Mouse (Mus musculus) c-Kit-positive CD71-negative TER-119-negative erythroid progenitor cells, embryonic 14.5 days (primary cell): Measurements from ENCODE around the gene Vgf.
A peak's percentile ranks its signal among the peaks of the same experiment; 100 is the strongest.

Experiments
- DNase-seq: peaks from one replicate; pipeline ENCODE4 v3.0.0-alpha.2; 2013; ENCODE audit warnings: low read depth

Vgf gene

GRCm38 (mm10) chr5:137072079-137072960 is 46.1 kb downstream of the Vgf start, which contains the start of gene Serpine1:
Gene Serpine1, minus strand, starts transcription at chr5:137072268.
- peak; percentile 31 for DNase-seq

- DNase-seq = no peak
These were observed 46.9 kb downstream of the Vgf start for GRCm38 (mm10) chr5:137073141-137073540.

GRCm38 (mm10) chr5:137074191-137074651 is 48.0 kb downstream of the Vgf start:
- DNase-seq = no peak

- no peak for DNase-seq
These were observed 49.5 kb downstream of the Vgf start for GRCm38 (mm10) chr5:137075726-137076125.

- no peak for DNase-seq
These were observed 50.2 kb downstream of the Vgf start for GRCm38 (mm10) chr5:137076191-137076930.

- no peak for DNase-seq
These were observed 51.0 kb downstream of the Vgf start for GRCm38 (mm10) chr5:137077187-137077586.

GRCm38 (mm10) chr5:137078041-137078440 is 51.8 kb downstream of the Vgf start:
- DNase-seq = no peak

GRCm38 (mm10) chr5:137078616-137079015 is 52.4 kb downstream of the Vgf start:
- DNase-seq = no peak

- DNase-seq = no peak
These were observed 53.7 kb downstream of the Vgf start for GRCm38 (mm10) chr5:137079849-137080248.
